Mouse (Mus musculus) MEL (cell line): Measurements from ENCODE around the gene Klf14.

ENCODE experiments used
- BHLHE40 ChIP-seq: IDR thresholded peaks from 2 replicates; pipeline ENCODE4 v1.6.1; 2012; ENCODE audit warnings: low read depth, mild to moderate bottlenecking, inconsistent platforms, low read length, improper control_type of control experiment, borderline replicate concordance
- CTCF ChIP-seq, 3 experiments: IDR thresholded peaks in 2 of 3; conservative IDR thresholded peaks in 1 of 3; 2 replicates each; pipeline ENCODE4 v1.5.1; 2011 to 2012; ENCODE audit warnings: low read length in 3 of 3, low read depth in 2 of 3, mild to moderate bottlenecking in 2 of 3, improper control_type of control experiment in 1 of 3, inconsistent platforms in 1 of 3, mixed read lengths in 1 of 3, moderate library complexity in 1 of 3; ENCODE audit not compliant: control insufficient read depth in 1 of 3, insufficient read depth in 1 of 3, poor library complexity in 1 of 3, severe bottlenecking in 1 of 3
- EP300 ChIP-seq, 2 experiments: IDR thresholded peaks; 2 replicates each; pipeline ENCODE4 v1.6.1; 2011; ENCODE audit warnings: improper control_type of control experiment in 2 of 2, low read length in 2 of 2, low read depth in 1 of 2, mild to moderate bottlenecking in 1 of 2
- GATA1 ChIP-seq: IDR thresholded peaks from 2 replicates; pipeline ENCODE4 v1.6.1; 2011; ENCODE audit warnings: low read depth, low read length, improper control_type of control experiment
- MAFK ChIP-seq: IDR thresholded peaks from 2 replicates; pipeline ENCODE4 v1.6.1; 2011; ENCODE audit warnings: low read depth, mild to moderate bottlenecking, low read length, improper control_type of control experiment, borderline replicate concordance
- RAD21 ChIP-seq: IDR thresholded peaks from 2 replicates; pipeline ENCODE4 v1.6.1; 2011; ENCODE audit warnings: mild to moderate bottlenecking, low read depth, low read length, improper control_type of control experiment
- SIN3A ChIP-seq: IDR thresholded peaks from 2 replicates; pipeline ENCODE4 v1.6.1; 2012; ENCODE audit warnings: low read length, improper control_type of control experiment, inconsistent platforms

- TF ChIP-seq MAFK (no peak), CTCF (IDR thresholded peaks at IDR 0.05 in 2 of 3, conservative IDR thresholded peaks at IDR 0.05 in 1 of 3; ENCODE audit: control insufficient read depth in 1 of 3, insufficient read depth in 1 of 3, low read depth in 2 of 3, low read length in 3 of 3, poor library complexity in 1 of 3, severe bottlenecking in 1 of 3) (no peak), EP300 (IDR thresholded peaks at IDR 0.05; ENCODE audit: low read depth in 1 of 2, low read length in 2 of 2) (no peak), GATA1 (no peak), SIN3A (no peak), BHLHE40 (no peak), RAD21 (no peak)
Measured at GRCm38 (mm10) chr6:30915473-30915872, 43.4 kb downstream of the Klf14 start, which contains the start of gene Tsga13.
